Mouse (Mus musculus) liver, postnatal 0 days (tissue): ENCODE data around the gene Supt3. TPM values are rescaled to one million over a fixed set of nuclear protein-coding genes. Genes with fewer than 3 reads are reported as not detected.
A peak's percentile ranks its signal among the peaks of the same experiment; 100 is the strongest.

Experiments
- ATAC-seq: fragments of 200-750 bp; cut with Nextera tagmentation; 2 replicates; pipeline ENCODE4 v1.8.0; 2017; ENCODE audit warnings: mild to moderate bottlenecking, moderate library complexity
- DNase-seq: peaks from one replicate; pipeline ENCODE4 v3.0.0-alpha.2; 2016
- H3K27ac ChIP-seq: fragments of 300-500 bp; sonication (generic); 2 replicates; pipeline ENCODE4 v1.5.1; 2014; ENCODE audit warnings: antibody characterized with exemption, moderate library complexity, mild to moderate bottlenecking, low read depth
- H3K27me3 ChIP-seq: fragments of 300-500 bp; sonication (generic); 2 replicates; pipeline ENCODE4 v1.6.1; 2014; ENCODE audit warnings: low read length, control low read depth, mixed read lengths; ENCODE audit not compliant: insufficient read depth
- H3K36me3 ChIP-seq: fragments of 300-500 bp; sonication (generic); replicated peaks from 2 replicates; pipeline ENCODE4 v1.6.1; 2014; ENCODE audit warnings: mild to moderate bottlenecking, control low read depth, low read length, moderate library complexity, mixed read lengths; ENCODE audit not compliant: insufficient read depth
- H3K4me1 ChIP-seq: fragments of 300-500 bp; sonication (generic); 2 replicates; pipeline ENCODE4 v1.6.1; 2014; ENCODE audit warnings: antibody characterized with exemption, mild to moderate bottlenecking, control low read depth; ENCODE audit not compliant: insufficient read depth
- H3K4me2 ChIP-seq: fragments of 300-500 bp; sonication (generic); 2 replicates; pipeline ENCODE4 v1.6.1; 2014; ENCODE audit warnings: low read depth, mild to moderate bottlenecking, low read length, moderate library complexity, mixed read lengths
- H3K4me3 ChIP-seq: fragments of 300-500 bp; sonication (generic); 2 replicates; pipeline ENCODE4 v1.5.1; 2014; ENCODE audit warnings: low read depth, low read length
- H3K9ac ChIP-seq: fragments of 300-500 bp; sonication (generic); replicated peaks from 2 replicates; pipeline ENCODE4 v1.6.1; 2014; ENCODE audit warnings: mild to moderate bottlenecking, moderate library complexity
- H3K9me3 ChIP-seq: fragments of 300-500 bp; sonication (generic); 2 replicates; pipeline ENCODE4 v1.6.1; 2016; ENCODE audit warnings: mild to moderate bottlenecking, control low read depth, low read length, mixed read lengths
- CTCF ChIP-seq: sonication (generic); IDR thresholded peaks from 2 replicates; pipeline ENCODE4 v1.5.1; 2016; ENCODE audit warnings: antibody characterized with exemption, low read depth
- EP300 ChIP-seq: IDR thresholded peaks from 2 replicates; pipeline ENCODE4 v1.6.1; 2016; ENCODE audit warnings: antibody characterized with exemption, low read depth, mild to moderate bottlenecking
- WGBS: fragments of 180-500 bp; shearing (Covaris S2); extraction: QIAGEN DNeasy Blood & Tissue Kit; methylation state at CpG from one replicate; pipeline ENCODE4 v1.1.7; 2014; ENCODE audit not compliant: insufficient replicate concordance; 5-methylcytosine and 5-hydroxymethylcytosine counted together
- polyA plus RNA-seq: library from polyadenylated mRNA; unstranded; fragments of >200 nt; fragmentation: Nextera tagmentation; extraction: Ambion mirVana; gene quantifications from 2 replicates; pipeline ENCODE4 v1.2.1, GENCODE M21; 2015

Gene Supt3
- polyA plus RNA-seq, 1 experiment from 2014 or later = 5.0 TPM

DNA sequence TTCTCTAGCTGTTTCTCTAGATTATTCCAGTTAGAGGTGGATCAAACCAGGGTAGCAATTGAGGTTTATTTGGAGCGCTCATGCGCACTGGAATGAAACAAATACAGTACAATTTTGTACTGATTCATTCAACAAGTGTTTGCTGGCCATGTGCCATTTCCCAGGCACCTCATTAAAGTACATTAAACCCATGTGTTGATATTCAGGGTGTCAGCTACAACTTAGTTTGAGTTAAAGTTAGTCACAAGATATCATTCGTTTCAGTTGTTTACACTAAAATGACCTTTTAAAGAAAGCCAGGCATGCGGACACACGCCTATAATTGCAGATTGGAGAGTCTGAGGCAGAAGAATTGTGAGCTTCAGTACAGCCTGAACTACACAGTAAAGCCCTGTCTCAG lies 310.1 kb downstream of the Supt3 start:
- whole genome bisulfite sequencing = 80% methylated on average over 5 of the region's 5 CpGs
- no peak for DNase-seq

DNA sequence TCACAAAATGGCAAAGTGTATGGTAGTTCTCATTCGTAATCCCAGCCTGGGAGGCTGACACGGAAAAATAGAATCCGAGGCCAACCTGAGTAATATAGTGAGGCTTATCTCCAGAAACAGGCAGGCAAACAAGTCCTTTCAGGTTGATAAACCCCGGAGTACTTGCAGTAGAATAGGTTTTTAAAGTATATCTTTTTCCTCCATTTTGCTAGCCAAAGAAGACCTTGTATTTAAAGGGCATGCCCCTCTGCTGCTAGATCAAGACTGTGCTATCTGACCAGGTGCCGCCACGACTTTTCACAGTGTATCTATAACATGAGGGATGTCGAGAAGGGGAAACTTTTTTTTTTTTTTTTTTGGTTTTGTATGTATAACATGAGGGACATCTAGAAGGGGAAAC lies 324.1 kb downstream of the Supt3 start:
- WGBS = 62% methylated on average over 7 of the region's 7 CpGs
- Histone ChIP-seq H3K4me3 (no peak overlapping the region), H3K9me3 (no peaks in the 10 kb centered on the region), H3K27ac (no peak overlapping the region), H3K9ac (no peak overlapping the region), H3K27me3 (no peaks in the 10 kb centered on the region), H3K36me3 (no peaks in the 10 kb centered on the region), H3K4me2 (no peak overlapping the region), H3K4me1 (no peaks in the 10 kb centered on the region)
- ATAC-seq = no peak
- no peak for DNase-seq
- TF ChIP-seq CTCF = no peak
- TF ChIP-seq EP300 = no peak

More for the DNA sequence above, 310.1 kb downstream of the Supt3 start:
- no peak for TF ChIP-seq EP300
- no peak for TF ChIP-seq CTCF
- Histone ChIP-seq H3K4me1 (no peaks in the 10 kb centered on the region), H3K9me3 (no peaks in the 10 kb centered on the region), H3K27ac (no peak overlapping the region), H3K9ac (no peak overlapping the region), H3K27me3 (no peaks in the 10 kb centered on the region), H3K36me3 (no peaks in the 10 kb centered on the region), H3K4me3 (no peak overlapping the region), H3K4me2 (no peak overlapping the region)
- ATAC-seq = no peak

DNA sequence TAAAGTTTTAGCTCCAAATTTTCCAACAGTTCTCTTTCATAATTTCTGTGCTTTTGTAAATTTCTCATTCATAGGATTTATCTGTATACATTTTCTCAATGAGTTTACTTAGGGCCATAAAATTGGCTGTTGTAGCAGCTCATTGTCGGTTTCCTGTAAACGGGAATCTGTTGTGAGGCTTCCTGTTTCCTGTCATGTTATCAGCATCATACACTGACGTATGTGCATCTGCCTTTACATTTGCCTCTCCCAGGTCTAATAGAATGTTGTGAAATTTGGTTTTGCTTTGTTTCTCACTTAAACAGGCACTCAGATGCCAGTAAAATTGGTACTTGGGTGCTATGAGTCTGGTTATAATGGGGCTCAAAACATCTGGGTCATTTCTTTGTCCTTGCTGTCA lies 338.4 kb downstream of the Supt3 start:
- DNase-seq (no peak), ATAC-seq (no peak)
- TF ChIP-seq EP300 (0 out of 2 replicates have a peak, but pooled peaks have one; percentile 11), CTCF (no peak)

DNA sequence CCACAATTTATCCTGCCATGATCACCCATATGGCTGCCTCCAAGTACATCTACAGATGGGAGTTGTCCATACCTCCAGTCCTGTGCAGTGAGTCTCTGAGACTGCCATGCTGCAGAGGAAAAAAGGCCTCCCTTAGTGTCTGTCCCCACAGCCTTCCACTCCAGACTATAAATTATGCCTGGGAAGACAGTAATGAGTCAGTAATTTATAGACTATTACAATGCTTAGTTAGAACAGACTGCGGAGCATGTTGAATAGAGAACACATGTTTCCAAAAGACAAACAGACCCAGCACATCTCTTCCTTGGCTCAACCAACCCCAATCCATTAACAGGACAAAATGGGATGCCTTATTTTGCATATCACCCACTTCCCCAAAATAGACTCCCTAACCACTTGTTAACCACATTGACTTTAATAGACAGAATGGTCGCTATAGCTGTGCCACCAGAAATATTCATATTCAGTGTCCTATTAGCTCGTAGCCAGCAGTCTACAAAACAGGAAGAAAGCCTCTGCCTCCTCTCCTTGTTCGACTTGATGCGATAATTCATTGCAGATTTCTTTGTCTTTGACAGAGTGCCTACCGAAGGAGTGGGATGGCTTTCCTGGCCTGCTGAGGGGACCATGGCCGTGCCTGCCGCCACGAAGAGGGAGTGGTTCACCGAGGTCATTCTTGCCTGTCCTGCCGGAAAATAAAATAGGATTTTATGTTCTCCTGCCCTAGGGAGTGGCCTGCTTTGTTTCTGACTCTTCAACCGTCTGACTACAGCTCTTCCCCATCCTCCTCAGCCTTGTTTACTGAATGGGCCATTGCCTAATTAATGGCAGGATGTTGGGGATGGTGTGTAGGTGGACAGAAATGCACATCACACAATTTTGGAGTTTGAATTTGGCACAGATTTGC lies 341.9 kb downstream of the Supt3 start:
- peaks cover 4% of the 10 kb centered on the region; the same call in 1 of the 2 replicates for H3K4me1 ChIP-seq
- no peak overlapping the region for H3K27ac ChIP-seq
- no peaks in the 10 kb centered on the region for H3K27me3 ChIP-seq
- DNase-seq (no peak), ATAC-seq (no peak)
- no peak overlapping the region for H3K4me2 ChIP-seq
- no peak overlapping the region for H3K9ac ChIP-seq
- TF ChIP-seq EP300 (no peak), CTCF (no peak)
- no peak overlapping the region for H3K4me3 ChIP-seq
- no peaks in the 10 kb centered on the region for H3K36me3 ChIP-seq
- 36% methylated on average over 12 of the region's 12 CpGs for WGBS
- no peaks in the 10 kb centered on the region for H3K9me3 ChIP-seq

More for the DNA sequence above, 338.4 kb downstream of the Supt3 start:
- no peak overlapping the region for H3K4me3 ChIP-seq
- no peak overlapping the region for H3K9ac ChIP-seq
- no peak overlapping the region for H3K27ac ChIP-seq
- H3K9me3 ChIP-seq = no peaks in the 10 kb centered on the region
- H3K4me2 ChIP-seq = no peak overlapping the region
- 36% methylated on average over 3 of the region's 3 CpGs for WGBS
- H3K27me3 ChIP-seq = no peaks in the 10 kb centered on the region
- H3K4me1 ChIP-seq = peaks cover 4% of the 10 kb centered on the region; the same call in 1 of the 2 replicates
- no peaks in the 10 kb centered on the region for H3K36me3 ChIP-seq

DNA sequence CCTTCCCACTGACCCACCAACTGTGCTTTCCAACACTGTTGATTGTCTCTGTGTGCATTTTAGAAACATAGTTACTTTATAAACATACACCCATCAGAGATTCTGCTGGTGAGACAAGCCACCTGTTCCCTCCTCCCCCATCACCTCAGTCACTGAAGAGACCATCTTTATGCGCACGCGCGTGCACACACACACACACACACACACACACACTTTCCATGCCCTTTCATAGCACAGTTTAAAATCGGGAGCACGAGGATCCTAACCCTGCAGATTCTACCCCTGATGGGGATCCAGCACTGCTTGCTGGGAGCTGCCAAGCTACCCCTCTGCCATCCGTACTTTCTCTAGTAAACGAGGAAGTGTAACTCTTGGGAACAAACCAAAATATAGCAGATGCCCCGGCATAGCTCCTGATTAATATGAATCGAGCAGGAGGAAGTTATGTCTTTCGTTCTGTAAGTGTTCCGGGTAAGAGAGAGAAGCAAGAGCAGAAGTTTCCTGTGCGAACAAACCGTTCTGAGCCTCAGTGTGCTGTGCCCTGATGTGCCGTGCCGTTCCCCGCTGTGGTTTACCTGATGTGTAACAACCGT lies 342.8 kb downstream of the Supt3 start:
- ATAC-seq (no peak), DNase-seq (no peak)
- H3K27ac ChIP-seq = no peak overlapping the region
- H3K9ac ChIP-seq = no peak overlapping the region
- no peaks in the 10 kb centered on the region for H3K9me3 ChIP-seq
- peaks cover 4% of the 10 kb centered on the region; the same call in 1 of the 2 replicates for H3K4me1 ChIP-seq
- no peak overlapping the region for H3K4me3 ChIP-seq
- H3K4me2 ChIP-seq = peak overlapping the region; percentile 32
- H3K36me3 ChIP-seq = no peaks in the 10 kb centered on the region
- 47% methylated on average over 18 of the region's 18 CpGs for WGBS
- 0 out of 2 replicates have a peak, but pooled peaks have one; percentile 12 for TF ChIP-seq EP300
- no peak for TF ChIP-seq CTCF
- H3K27me3 ChIP-seq = no peaks in the 10 kb centered on the region

DNA sequence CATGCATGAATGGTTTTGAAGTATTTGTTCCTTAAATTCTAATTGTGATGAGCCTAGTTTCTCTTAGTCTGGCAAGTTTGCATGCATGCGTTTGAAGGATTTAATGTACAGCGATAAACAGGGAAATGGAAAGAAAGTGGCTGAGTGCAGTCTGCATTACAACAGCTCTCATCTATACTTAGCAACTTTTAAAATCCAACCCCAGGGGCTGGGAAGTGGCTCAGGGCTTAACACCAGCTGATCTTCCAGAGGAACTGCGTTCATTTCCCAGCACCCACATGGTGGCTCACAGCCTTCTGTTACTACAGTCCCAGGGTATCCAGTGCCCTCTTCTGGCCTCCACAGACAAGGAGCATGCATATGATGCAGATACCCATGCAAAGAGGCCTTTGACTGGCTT lies 346.9 kb downstream of the Supt3 start:
- H3K27ac ChIP-seq = no peak overlapping the region
- TF ChIP-seq EP300 = no peak
- TF ChIP-seq CTCF = no peak
- DNase-seq (no peak), ATAC-seq (no peak)
- no peaks in the 10 kb centered on the region for H3K9me3 ChIP-seq
- peaks cover 4% of the 10 kb centered on the region; the same call in 1 of the 2 replicates for H3K4me1 ChIP-seq
- H3K4me3 ChIP-seq = no peak overlapping the region
- no peaks in the 10 kb centered on the region for H3K27me3 ChIP-seq
- H3K4me2 ChIP-seq = no peak overlapping the region
- 92% methylated on average over 3 of the region's 3 CpGs for WGBS
- H3K9ac ChIP-seq = no peak overlapping the region
- H3K36me3 ChIP-seq = no peaks in the 10 kb centered on the region
